Mouse (Mus musculus): ENCODE data around the gene Zfp12. TPM values are rescaled to one million over a fixed set of nuclear protein-coding genes. Genes with fewer than 3 reads are reported as not detected.
A peak's percentile ranks its signal among the peaks of the same experiment; 100 is the strongest.

Gene Zfp12
- polyA plus RNA-seq, 1 experiment from 2014 or later = 28.8 TPM

DNA sequence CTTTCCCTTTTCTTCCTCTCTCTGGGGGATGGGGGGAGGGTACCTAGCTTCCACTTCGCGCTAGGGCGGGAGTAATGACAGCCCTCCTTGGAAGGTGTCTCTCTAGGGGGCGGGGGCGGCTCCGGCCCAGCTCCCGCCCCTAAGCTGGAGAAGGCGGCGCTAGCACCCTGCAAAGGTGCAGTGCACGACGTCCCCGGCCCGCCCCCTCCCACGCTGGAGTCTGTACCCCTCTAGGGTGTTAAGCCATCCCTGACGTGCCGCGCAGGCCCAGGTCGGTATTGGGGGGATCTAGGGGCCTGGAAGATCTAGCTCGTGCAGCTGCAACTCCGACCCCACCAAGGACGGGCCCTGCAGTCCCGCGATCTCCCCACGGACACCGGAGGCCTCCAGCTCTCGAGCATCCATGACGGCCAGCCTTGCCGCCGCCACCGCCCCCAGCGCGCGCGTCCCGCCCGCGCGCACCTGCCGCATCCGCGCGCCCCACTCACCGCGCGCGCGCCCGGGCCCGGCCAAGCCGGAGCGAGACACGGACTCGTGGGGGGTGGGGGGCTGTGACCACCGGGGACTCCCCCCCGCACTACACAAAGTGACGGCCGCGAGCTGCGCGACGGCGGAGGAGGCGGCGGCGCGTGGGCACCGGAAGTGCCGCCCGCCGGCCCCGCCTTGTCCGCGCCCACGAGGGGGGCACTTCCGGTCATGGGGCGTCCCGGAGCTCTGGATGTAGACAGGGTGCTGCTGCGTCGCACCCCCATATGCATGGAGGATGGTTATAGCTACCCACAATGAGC lies 34.6 kb downstream of the Zfp12 start, which contains the start of gene Zfp316:
Gene Zfp316, minus strand, starts transcription at position 660 of the 788 bp plus-strand sequence.
- 1% methylated on average over 69 of the region's 79 CpGs for WGBS
- no peaks in the 10 kb centered on the region for H3K27me3 ChIP-seq
- H3K4me1 ChIP-seq = peaks cover 24% of the 10 kb centered on the region
- H3K9me3 ChIP-seq = no peaks in the 10 kb centered on the region
- 0 out of 2 replicates have a peak, but pooled peaks cover 3% of the 10 kb centered on the region for H3K36me3 ChIP-seq
- H3K4me3 ChIP-seq = peak within 1 kb of the TSS; percentile 78
- H3K4me2 ChIP-seq (replicated peaks) = peak within 1 kb of the TSS; percentile 89
- H3K27ac ChIP-seq (replicated peaks) = peak within 1 kb of the TSS; percentile 77
- ATAC-seq (replicated peaks) = peak; percentile 85
- H3K9ac ChIP-seq (replicated peaks) = peak within 1 kb of the TSS; percentile 87

- H3K27ac ChIP-seq (replicated peaks) = peak overlapping the region; percentile 77
- WGBS = 2% methylated on average over 12 of the region's 12 CpGs
- H3K36me3 ChIP-seq = no peaks in the 10 kb centered on the region
- H3K4me1 ChIP-seq = peaks cover 24% of the 10 kb centered on the region
- peak overlapping the region; percentile 78 for H3K4me3 ChIP-seq
- no peaks in the 10 kb centered on the region for H3K27me3 ChIP-seq
- H3K9ac ChIP-seq (replicated peaks) = peak overlapping the region; percentile 87
- no peak; the same call in 1 of the 2 replicates for ATAC-seq (replicated peaks)
- peak overlapping the region; percentile 89 for H3K4me2 ChIP-seq (replicated peaks)
- H3K9me3 ChIP-seq = no peaks in the 10 kb centered on the region
Observed at GRCm38 (mm10) chr5:143270151-143270519, 35.2 kb downstream of the Zfp12 start.

DNA sequence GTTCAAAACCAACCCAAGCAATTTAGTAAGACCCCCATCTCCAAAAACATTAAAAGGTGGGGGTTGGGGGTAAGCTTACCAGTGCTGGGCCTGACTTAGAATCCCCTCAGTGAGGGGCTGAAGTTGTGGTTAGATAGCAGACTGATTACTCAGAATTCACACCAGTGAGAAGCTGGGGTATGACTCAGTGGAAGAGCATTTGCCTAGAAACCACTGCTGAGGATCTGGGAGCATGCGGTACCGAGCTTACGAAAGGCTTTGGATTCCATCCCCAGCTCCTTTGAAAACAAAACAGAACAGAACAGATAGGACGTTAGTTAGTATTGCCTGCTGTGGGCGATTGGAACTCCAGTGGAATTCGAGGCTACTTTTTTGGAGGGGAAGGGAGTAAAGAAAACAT lies 36.7 kb downstream of the Zfp12 start:
- Histone ChIP-seq H3K4me2 (replicated peaks) (no peak overlapping the region), H3K9me3 (no peaks in the 10 kb centered on the region), H3K27me3 (no peaks in the 10 kb centered on the region), H3K4me3 (no peak overlapping the region), H3K4me1 (peaks cover 24% of the 10 kb centered on the region), H3K9ac (replicated peaks) (no peak overlapping the region), H3K36me3 (no peaks in the 10 kb centered on the region), H3K27ac (replicated peaks) (no peak overlapping the region)
- 91% methylated on average over 6 of the region's 6 CpGs for WGBS
- ATAC-seq (replicated peaks) = no peak

DNA sequence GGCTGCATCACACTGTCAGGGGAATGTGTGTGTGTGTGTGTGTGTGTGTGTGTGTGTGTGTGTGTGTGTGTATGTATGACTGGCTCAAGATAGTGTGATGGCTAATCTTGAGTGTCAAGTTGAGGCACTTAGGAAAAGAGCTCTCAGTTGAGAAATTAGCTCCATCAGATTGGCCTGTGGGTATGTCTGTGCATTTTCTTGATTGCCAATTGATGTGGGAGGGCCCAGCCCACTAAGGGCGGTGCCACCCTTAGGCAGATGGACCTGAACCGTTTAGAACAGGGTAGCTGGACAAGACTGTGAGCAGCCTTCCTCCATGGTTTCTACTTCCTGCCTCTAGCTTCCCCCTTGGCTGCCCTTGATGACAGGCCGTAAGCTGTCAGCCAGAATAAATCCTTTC lies 37.1 kb downstream of the Zfp12 start:
- Histone ChIP-seq H3K9me3 (no peaks in the 10 kb centered on the region), H3K4me2 (replicated peaks) (no peak overlapping the region), H3K4me1 (peaks cover 21% of the 10 kb centered on the region), H3K36me3 (no peaks in the 10 kb centered on the region), H3K27me3 (no peaks in the 10 kb centered on the region), H3K9ac (replicated peaks) (no peak overlapping the region), H3K4me3 (no peak overlapping the region), H3K27ac (replicated peaks) (no peak overlapping the region)
- no peak for ATAC-seq (replicated peaks)
- 82% methylated on average over 3 of the region's 3 CpGs for WGBS

GRCm38 (mm10) chr5:143272540-143273330 lies 37.8 kb downstream of the Zfp12 start:
- Histone ChIP-seq H3K4me3 (no peak overlapping the region), H3K27me3 (no peaks in the 10 kb centered on the region), H3K9me3 (no peaks in the 10 kb centered on the region), H3K36me3 (no peaks in the 10 kb centered on the region), H3K27ac (replicated peaks) (peak overlapping the region; percentile 3; the same call in 1 of the 2 replicates), H3K9ac (replicated peaks) (no peak overlapping the region), H3K4me2 (replicated peaks) (no peak overlapping the region), H3K4me1 (peaks cover 21% of the 10 kb centered on the region)
- WGBS = 74% methylated on average over 16 of the region's 16 CpGs
- ATAC-seq (replicated peaks) = no peak

GRCm38 (mm10) chr5:143275761-143276160 lies 40.8 kb downstream of the Zfp12 start:
- Histone ChIP-seq H3K27me3 (no peaks in the 10 kb centered on the region), H3K4me1 (peaks cover 4% of the 10 kb centered on the region), H3K36me3 (no peaks in the 10 kb centered on the region), H3K4me2 (replicated peaks) (no peak overlapping the region), H3K27ac (replicated peaks) (no peak overlapping the region), H3K9ac (replicated peaks) (no peak overlapping the region), H3K9me3 (no peaks in the 10 kb centered on the region), H3K4me3 (no peak overlapping the region)
- 40% methylated on average over 5 of the region's 5 CpGs for WGBS
- ATAC-seq (replicated peaks) = no peak

- Histone ChIP-seq H3K4me1 (no peaks in the 10 kb centered on the region), H3K9ac (replicated peaks) (no peak overlapping the region), H3K4me2 (replicated peaks) (no peak overlapping the region), H3K27me3 (no peaks in the 10 kb centered on the region), H3K36me3 (no peaks in the 10 kb centered on the region), H3K9me3 (no peaks in the 10 kb centered on the region), H3K27ac (replicated peaks) (no peak overlapping the region), H3K4me3 (no peak overlapping the region)
- ATAC-seq (replicated peaks) = no peak
- WGBS = 40% methylated on average over 10 of the region's 10 CpGs
Observed at GRCm38 (mm10) chr5:143279247-143279646, 44.3 kb downstream of the Zfp12 start.

GRCm38 (mm10) chr5:143284762-143285161 lies 49.8 kb downstream of the Zfp12 start:
- Histone ChIP-seq H3K4me3 (no peak overlapping the region), H3K27me3 (peaks cover 27% of the 10 kb centered on the region), H3K27ac (replicated peaks) (no peak overlapping the region), H3K4me1 (peaks cover 9% of the 10 kb centered on the region; the same call in 1 of the 2 replicates), H3K36me3 (no peaks in the 10 kb centered on the region), H3K4me2 (replicated peaks) (no peak overlapping the region), H3K9me3 (no peaks in the 10 kb centered on the region), H3K9ac (replicated peaks) (no peak overlapping the region)
- no peak for ATAC-seq (replicated peaks)
- WGBS = 38% methylated on average over 6 of the region's 6 CpGs

- WGBS = 3% methylated on average over 48 of the region's 48 CpGs
- no peaks in the 10 kb centered on the region for H3K9me3 ChIP-seq
- H3K27me3 ChIP-seq = peaks cover 41% of the 10 kb centered on the region
- H3K4me2 ChIP-seq (replicated peaks) = peak overlapping the region; percentile 24
- no peaks in the 10 kb centered on the region for H3K36me3 ChIP-seq
- peak overlapping the region; percentile 21 for H3K4me3 ChIP-seq
- peaks cover 10% of the 10 kb centered on the region; the same call in 1 of the 2 replicates for H3K4me1 ChIP-seq
- no peak overlapping the region for H3K9ac ChIP-seq (replicated peaks)
- no peak overlapping the region for H3K27ac ChIP-seq (replicated peaks)
- ATAC-seq (replicated peaks) = 0 out of 2 replicates have a peak, but pooled peaks have one; percentile 16
Observed at GRCm38 (mm10) chr5:143287774-143288328, 52.9 kb downstream of the Zfp12 start.

GRCm38 (mm10) chr5:143288378-143288911 lies 53.5 kb downstream of the Zfp12 start:
- H3K4me3 ChIP-seq = peak overlapping the region; percentile 21; the same call in 1 of the 2 replicates
- peak overlapping the region; percentile 24; the same call in 1 of the 2 replicates for H3K4me2 ChIP-seq (replicated peaks)
- H3K27me3 ChIP-seq = peaks cover 44% of the 10 kb centered on the region
- WGBS = 20% methylated on average over 9 of the region's 9 CpGs
- no peaks in the 10 kb centered on the region for H3K9me3 ChIP-seq
- ATAC-seq (replicated peaks) = no peak
- peaks cover 16% of the 10 kb centered on the region for H3K4me1 ChIP-seq
- H3K27ac ChIP-seq (replicated peaks) = no peak overlapping the region
- no peaks in the 10 kb centered on the region for H3K36me3 ChIP-seq
- no peak overlapping the region for H3K9ac ChIP-seq (replicated peaks)

DNA sequence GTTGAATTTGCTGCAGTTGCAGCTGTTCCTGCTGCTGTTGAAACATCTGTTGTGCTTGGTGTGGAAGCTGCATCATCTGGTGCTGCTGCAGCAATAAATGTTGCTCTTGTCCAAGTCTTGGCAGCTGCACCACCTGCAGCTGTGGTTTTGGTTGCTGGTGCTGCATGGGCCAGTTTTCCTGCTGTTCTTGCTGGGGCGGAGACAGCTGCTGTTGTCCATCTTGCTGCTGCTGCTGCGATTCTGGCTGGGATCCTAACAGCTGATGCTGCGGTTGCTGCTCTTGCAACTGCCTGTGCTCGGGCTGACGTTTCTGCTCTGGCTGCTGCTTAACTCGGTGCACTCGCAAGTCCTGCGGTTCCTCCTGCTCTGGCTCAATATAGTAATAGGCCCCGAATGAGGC lies 54.3 kb downstream of the Zfp12 start:
- Histone ChIP-seq H3K4me2 (replicated peaks) (no peak overlapping the region), H3K27me3 (peaks cover 52% of the 10 kb centered on the region), H3K4me1 (peaks cover 21% of the 10 kb centered on the region)

More for the DNA sequence above, 54.3 kb downstream of the Zfp12 start:
- H3K9me3 ChIP-seq = no peaks in the 10 kb centered on the region
- ATAC-seq (replicated peaks) = no peak
- no peak overlapping the region for H3K4me3 ChIP-seq
- H3K36me3 ChIP-seq = no peaks in the 10 kb centered on the region
- no peak overlapping the region for H3K27ac ChIP-seq (replicated peaks)
- WGBS = 77% methylated on average over 9 of the region's 9 CpGs
- no peak overlapping the region for H3K9ac ChIP-seq (replicated peaks)
